Mouse (Mus musculus) forebrain, postnatal 0 days (tissue): ENCODE data around the gene Gpr146. TPM values are rescaled to one million over a fixed set of nuclear protein-coding genes. Genes with fewer than 3 reads are reported as not detected.
A peak's percentile ranks its signal among the peaks of the same experiment; 100 is the strongest.

ENCODE experiments used
- ATAC-seq: fragments of 200-750 bp; cut with Nextera tagmentation; 2 replicates; pipeline ENCODE4 v1.8.0; 2017; ENCODE audit warnings: mild to moderate bottlenecking, moderate library complexity
- DNase-seq: peaks from one replicate; pipeline ENCODE4 v3.0.0-alpha.2; 2015
- H3K27ac ChIP-seq: fragments of 300-500 bp; sonication (generic); 2 replicates; pipeline ENCODE4 v1.5.1; 2014; ENCODE audit warnings: low read depth, mild to moderate bottlenecking, antibody characterized with exemption, low read length, moderate library complexity, mixed read lengths
- H3K27me3 ChIP-seq: fragments of 300-500 bp; sonication (generic); 2 replicates; pipeline ENCODE4 v1.6.1; 2014; ENCODE audit warnings: mild to moderate bottlenecking, low read length, mixed read lengths; ENCODE audit not compliant: insufficient read depth
- H3K36me3 ChIP-seq: fragments of 300-500 bp; sonication (generic); 2 replicates; pipeline ENCODE4 v1.6.1; 2014; ENCODE audit warnings: mild to moderate bottlenecking, moderate library complexity; ENCODE audit not compliant: insufficient read depth
- H3K4me1 ChIP-seq: fragments of 300-500 bp; sonication (generic); 2 replicates; pipeline ENCODE4 v1.6.1; 2014; ENCODE audit warnings: antibody characterized with exemption; ENCODE audit not compliant: insufficient read depth
- H3K4me2 ChIP-seq: fragments of 300-500 bp; sonication (generic); 2 replicates; pipeline ENCODE4 v1.6.1; 2014; ENCODE audit warnings: low read depth, mild to moderate bottlenecking, moderate library complexity
- H3K4me3 ChIP-seq: fragments of 300-500 bp; sonication (generic); 2 replicates; pipeline ENCODE4 v1.5.1; 2014; ENCODE audit warnings: low read depth, low read length, mixed read lengths
- H3K9ac ChIP-seq: fragments of 300-500 bp; sonication (generic); 2 replicates; pipeline ENCODE4 v1.6.1; 2014; ENCODE audit warnings: mild to moderate bottlenecking
- H3K9me3 ChIP-seq: fragments of 300-500 bp; sonication (generic); 2 replicates; pipeline ENCODE4 v1.6.1; 2016; ENCODE audit warnings: low read length
- CTCF ChIP-seq: sonication (generic); IDR thresholded peaks from 2 replicates; pipeline ENCODE4 v1.5.1; 2016; ENCODE audit warnings: antibody characterized with exemption, control low read depth, low read depth
- WGBS: fragments of 180-500 bp; shearing (Covaris S2); extraction: QIAGEN DNeasy Blood & Tissue Kit; methylation state at CpG from one replicate; pipeline ENCODE4 v1.1.7; 2014; 5-methylcytosine and 5-hydroxymethylcytosine counted together
- polyA plus RNA-seq: library from polyadenylated mRNA; unstranded; fragments of >200 nt; fragmentation: Nextera tagmentation; extraction: Ambion mirVana; gene quantifications from 2 replicates; pipeline ENCODE4 v1.2.1, GENCODE M21; 2015
- total RNA-seq: library from RNA; depleted of rRNA; stranded (reverse); fragments of >200 nt; gene quantifications from 2 replicates; pipeline ENCODE4 v1.2.3, GENCODE M21; 2014

Gpr146 gene
- total and polyA plus RNA-seq, 2 experiments from 2014 or later = 2.8 to 3.2 TPM

- no peak for TF ChIP-seq CTCF
- no peaks in the 10 kb centered on the region for H3K9me3 ChIP-seq
- whole genome bisulfite sequencing = 93% methylated on average over 4 of the region's 4 CpGs
- no peak overlapping the region for H3K4me2 ChIP-seq
- no peaks in the 10 kb centered on the region for H3K36me3 ChIP-seq
- H3K4me3 ChIP-seq = no peak overlapping the region
- no peaks in the 10 kb centered on the region for H3K27me3 ChIP-seq
- H3K9ac ChIP-seq = no peak overlapping the region
- DNase-seq = no peak
- no peak overlapping the region for H3K27ac ChIP-seq
- ATAC-seq = no peak
- peaks cover 23% of the 10 kb centered on the region for H3K4me1 ChIP-seq
These were observed 60.3 kb downstream of the Gpr146 start for GRCm38 (mm10) chr5:139437769-139438168.

DNA sequence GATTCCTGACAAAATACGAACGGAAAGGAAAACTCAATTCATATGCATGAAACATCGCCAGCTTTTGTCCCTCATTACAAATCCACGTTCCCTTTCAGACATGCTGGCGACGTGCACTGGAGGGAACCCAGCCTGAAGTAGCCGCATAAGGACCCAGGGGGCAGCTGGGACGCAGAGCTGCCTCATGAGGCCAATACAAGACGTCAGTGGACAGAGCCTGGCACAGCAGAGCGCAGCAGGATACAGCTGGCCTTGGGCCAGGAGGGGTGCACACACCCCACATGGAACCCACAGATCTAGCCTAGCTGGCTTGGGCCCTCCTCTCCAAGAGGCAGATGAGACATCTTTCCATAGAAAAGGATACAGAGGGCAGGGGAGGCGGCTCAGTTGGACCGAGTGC lies 60.9 kb downstream of the Gpr146 start:
- ATAC-seq (no peak), DNase-seq (no peak)
- Histone ChIP-seq H3K4me1 (peaks cover 23% of the 10 kb centered on the region), H3K4me2 (no peak overlapping the region), H3K9me3 (no peaks in the 10 kb centered on the region), H3K9ac (no peak overlapping the region), H3K27me3 (no peaks in the 10 kb centered on the region), H3K27ac (no peak overlapping the region), H3K36me3 (no peaks in the 10 kb centered on the region), H3K4me3 (no peak overlapping the region)
- no peak for TF ChIP-seq CTCF
- 36% methylated on average over 12 of the region's 12 CpGs for WGBS

DNA sequence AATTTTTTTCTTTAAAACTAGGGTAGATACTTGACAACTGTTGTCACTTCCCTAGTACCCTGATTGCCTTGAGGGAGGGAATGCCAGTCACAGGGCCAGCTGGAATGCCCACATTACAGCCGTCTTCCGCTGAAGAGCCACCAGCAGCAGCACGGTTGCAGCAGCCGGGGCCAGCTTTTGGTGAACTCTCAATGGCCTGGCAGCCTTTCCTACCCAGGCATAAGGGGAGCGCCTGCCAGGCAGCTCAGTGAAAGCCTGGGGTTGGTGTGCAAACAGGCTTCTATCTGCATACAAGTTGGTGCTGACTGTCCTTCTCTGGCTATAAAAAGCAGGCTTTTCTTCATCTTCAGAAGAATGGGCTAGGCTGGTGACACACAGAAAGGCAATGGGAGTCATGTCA lies 63.0 kb downstream of the Gpr146 start:
- 49% methylated on average over 5 of the region's 5 CpGs for WGBS
- peaks cover 8% of the 10 kb centered on the region for H3K4me1 ChIP-seq
- no peaks in the 10 kb centered on the region for H3K9me3 ChIP-seq
- no peak overlapping the region for H3K4me3 ChIP-seq
- no peak overlapping the region for H3K27ac ChIP-seq
- no peak for TF ChIP-seq CTCF
- H3K27me3 ChIP-seq = no peaks in the 10 kb centered on the region
- no peak overlapping the region for H3K4me2 ChIP-seq
- no peaks in the 10 kb centered on the region for H3K36me3 ChIP-seq
- no peak overlapping the region for H3K9ac ChIP-seq
- ATAC-seq (peak; percentile 60; the same call in 1 of the 2 replicates), DNase-seq (no peak)

DNA sequence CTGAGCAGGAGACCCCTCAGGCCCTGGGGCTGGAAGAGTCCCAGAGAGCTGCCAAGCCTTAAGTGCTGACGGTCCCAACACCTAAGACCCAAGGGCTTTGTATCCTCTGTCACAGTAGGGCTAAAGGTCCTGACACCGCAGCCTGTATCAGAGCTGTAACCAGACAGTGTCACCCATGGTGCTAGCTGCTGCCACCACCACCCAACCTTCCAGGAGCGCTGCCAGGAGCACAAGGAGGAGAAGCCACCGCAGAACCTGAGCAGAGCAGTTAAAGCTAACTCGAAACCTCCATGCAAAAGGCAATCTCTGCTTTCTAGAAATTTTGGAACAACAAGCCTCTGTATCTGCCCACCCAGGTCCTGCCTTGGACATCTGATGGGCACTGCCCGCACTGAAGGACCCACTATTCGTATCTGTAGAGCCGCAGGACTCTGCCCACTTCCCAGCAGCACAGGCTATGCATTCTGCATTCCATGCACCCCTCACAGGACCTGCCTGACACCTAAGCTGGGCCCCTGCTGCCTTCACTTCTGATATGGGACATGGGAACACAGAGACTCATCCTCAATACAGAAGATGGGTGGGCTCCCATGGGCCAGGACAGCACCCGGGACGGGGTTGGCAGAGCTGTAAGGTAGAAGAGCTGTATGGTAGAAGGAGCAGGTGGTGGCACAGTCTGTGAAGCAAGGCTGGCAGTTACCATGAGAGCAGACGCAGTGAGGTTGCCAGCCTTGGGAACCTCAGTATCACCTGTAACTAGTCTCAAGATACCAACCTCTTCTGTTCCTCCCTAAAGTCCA lies 63.6 kb downstream of the Gpr146 start:
- no peak overlapping the region for H3K4me2 ChIP-seq
- no peak overlapping the region for H3K27ac ChIP-seq
- no peak for TF ChIP-seq CTCF
- H3K36me3 ChIP-seq = no peaks in the 10 kb centered on the region
- H3K4me3 ChIP-seq = no peak overlapping the region
- no peak overlapping the region for H3K9ac ChIP-seq
- peaks cover 1% of the 10 kb centered on the region; the same call in 1 of the 2 replicates for H3K4me1 ChIP-seq
- WGBS = 82% methylated on average over 11 of the region's 11 CpGs
- no peak for DNase-seq
- no peaks in the 10 kb centered on the region for H3K9me3 ChIP-seq
- no peaks in the 10 kb centered on the region for H3K27me3 ChIP-seq
- peak; percentile 34; the same call in 1 of the 2 replicates for ATAC-seq

GRCm38 (mm10) chr5:139441726-139442018 lies 64.2 kb downstream of the Gpr146 start:
- ATAC-seq (no peak), DNase-seq (no peak)
- no peaks in the 10 kb centered on the region for H3K27me3 ChIP-seq
- H3K4me1 ChIP-seq = no peaks in the 10 kb centered on the region; the same call in 1 of the 2 replicates
- no peak overlapping the region for H3K9ac ChIP-seq
- H3K4me3 ChIP-seq = no peak overlapping the region
- no peak overlapping the region for H3K4me2 ChIP-seq
- no peak for TF ChIP-seq CTCF
- no peaks in the 10 kb centered on the region for H3K36me3 ChIP-seq
- 87% methylated on average over 2 of the region's 2 CpGs for WGBS
- no peak overlapping the region for H3K27ac ChIP-seq
- no peaks in the 10 kb centered on the region for H3K9me3 ChIP-seq

GRCm38 (mm10) chr5:139442428-139442827 lies 64.9 kb downstream of the Gpr146 start:
- 77% methylated on average over 12 of the region's 12 CpGs for WGBS
- Histone ChIP-seq H3K27ac (peak overlapping the region; percentile 59), H3K4me1 (no peaks in the 10 kb centered on the region; the same call in 1 of the 2 replicates), H3K9me3 (no peaks in the 10 kb centered on the region), H3K4me2 (no peak overlapping the region), H3K4me3 (no peak overlapping the region), H3K9ac (no peak overlapping the region), H3K36me3 (no peaks in the 10 kb centered on the region), H3K27me3 (no peaks in the 10 kb centered on the region)
- ATAC-seq (no peak), DNase-seq (no peak)
- TF ChIP-seq CTCF = no peak

DNA sequence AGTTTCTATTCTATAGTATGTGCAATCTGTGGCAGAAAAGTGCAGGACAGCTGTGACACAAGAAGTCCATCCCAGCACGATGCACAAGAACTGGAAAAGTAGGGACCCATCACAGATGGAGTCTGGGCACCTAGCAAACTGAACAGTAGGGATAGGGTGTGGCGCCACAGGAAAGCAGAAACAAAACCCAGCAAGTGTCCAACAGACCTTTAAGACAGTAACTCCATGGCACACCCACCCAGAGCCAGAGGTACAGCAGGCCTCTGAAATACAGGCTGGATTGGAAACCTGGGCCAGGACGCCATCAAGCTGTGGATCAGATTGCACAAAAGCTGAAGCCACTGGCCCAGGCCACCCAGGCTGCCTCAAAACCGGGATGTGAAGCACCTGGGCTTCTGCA lies 65.5 kb downstream of the Gpr146 start:
- Histone ChIP-seq H3K9ac (no peak overlapping the region), H3K4me1 (no peaks in the 10 kb centered on the region; the same call in 1 of the 2 replicates), H3K27ac (peak overlapping the region; percentile 40), H3K27me3 (no peaks in the 10 kb centered on the region), H3K4me3 (no peak overlapping the region), H3K9me3 (no peaks in the 10 kb centered on the region), H3K36me3 (no peaks in the 10 kb centered on the region), H3K4me2 (no peak overlapping the region)
- DNase-seq (no peak), ATAC-seq (no peak)
- 81% methylated on average over 4 of the region's 4 CpGs for WGBS
- TF ChIP-seq CTCF = no peak
